Mouse (Mus musculus) lung, postnatal 0 days (tissue): ENCODE results near the gene Syn3. TPM values are rescaled to one million over a fixed set of nuclear protein-coding genes. Genes with fewer than 3 reads are reported as not detected.
A peak's percentile ranks its signal among the peaks of the same experiment; 100 is the strongest.

Experiments
- ATAC-seq: fragments of 200-750 bp; cut with Nextera tagmentation; 2 replicates; pipeline ENCODE4 v1.8.0; 2017; ENCODE audit warnings: moderate library complexity
- DNase-seq: peaks from one replicate; pipeline ENCODE4 v3.0.0-alpha.2; 2016; ENCODE audit warnings: low spot score
- H3K27ac ChIP-seq: fragments of 300-500 bp; sonication (generic); 2 replicates; pipeline ENCODE4 v1.5.1; 2014; ENCODE audit warnings: antibody characterized with exemption, mild to moderate bottlenecking, low read length, mixed read lengths
- H3K27me3 ChIP-seq: fragments of 300-500 bp; sonication (generic); replicated peaks from 2 replicates; pipeline ENCODE4 v1.6.1; 2014; ENCODE audit warnings: low read length, mixed read lengths; ENCODE audit not compliant: insufficient read depth
- H3K36me3 ChIP-seq: fragments of 300-500 bp; sonication (generic); 2 replicates; pipeline ENCODE4 v1.6.1; 2014; ENCODE audit warnings: low read length, mixed read lengths; ENCODE audit not compliant: insufficient read depth
- H3K4me1 ChIP-seq: fragments of 300-500 bp; sonication (generic); 2 replicates; pipeline ENCODE4 v1.6.1; 2014; ENCODE audit warnings: antibody characterized with exemption, low read depth, low read length, mixed read lengths; ENCODE audit not compliant: insufficient read depth
- H3K4me2 ChIP-seq: fragments of 300-500 bp; sonication (generic); replicated peaks from 2 replicates; pipeline ENCODE4 v1.6.1; 2014; ENCODE audit warnings: low read depth, mild to moderate bottlenecking, low read length, moderate library complexity, mixed read lengths
- H3K4me3 ChIP-seq: fragments of 300-500 bp; sonication (generic); 2 replicates; pipeline ENCODE4 v1.5.1; 2014; ENCODE audit warnings: low read depth, low read length
- H3K9ac ChIP-seq: fragments of 300-500 bp; sonication (generic); replicated peaks from 2 replicates; pipeline ENCODE4 v1.6.1; 2014; ENCODE audit warnings: low read depth, mild to moderate bottlenecking
- H3K9me3 ChIP-seq: fragments of 300-500 bp; sonication (generic); 2 replicates; pipeline ENCODE4 v1.6.1; 2016; ENCODE audit warnings: low read length, mixed read lengths
- CTCF ChIP-seq: IDR thresholded peaks from 2 replicates; pipeline ENCODE4 v1.5.1; 2016; ENCODE audit warnings: antibody characterized with exemption, mild to moderate bottlenecking
- EP300 ChIP-seq: IDR thresholded peaks from 2 replicates; pipeline ENCODE4 v1.6.1; 2016; ENCODE audit warnings: antibody characterized with exemption, mild to moderate bottlenecking, control low read depth
- WGBS: fragments of 180-500 bp; shearing (Covaris S2); extraction: QIAGEN DNeasy Blood & Tissue Kit; methylation state at CpG from one replicate; pipeline ENCODE4 v1.1.7; 2014; 5-methylcytosine and 5-hydroxymethylcytosine counted together
- polyA plus RNA-seq: library from polyadenylated mRNA; unstranded; fragments of >200 nt; fragmentation: Nextera tagmentation; extraction: Ambion mirVana; gene quantifications from 2 replicates; pipeline ENCODE4 v1.2.1, GENCODE M21; 2015

Gene Syn3
- polyA plus RNA-seq, 1 experiment from 2014 or later, result 0.72 TPM

DNA sequence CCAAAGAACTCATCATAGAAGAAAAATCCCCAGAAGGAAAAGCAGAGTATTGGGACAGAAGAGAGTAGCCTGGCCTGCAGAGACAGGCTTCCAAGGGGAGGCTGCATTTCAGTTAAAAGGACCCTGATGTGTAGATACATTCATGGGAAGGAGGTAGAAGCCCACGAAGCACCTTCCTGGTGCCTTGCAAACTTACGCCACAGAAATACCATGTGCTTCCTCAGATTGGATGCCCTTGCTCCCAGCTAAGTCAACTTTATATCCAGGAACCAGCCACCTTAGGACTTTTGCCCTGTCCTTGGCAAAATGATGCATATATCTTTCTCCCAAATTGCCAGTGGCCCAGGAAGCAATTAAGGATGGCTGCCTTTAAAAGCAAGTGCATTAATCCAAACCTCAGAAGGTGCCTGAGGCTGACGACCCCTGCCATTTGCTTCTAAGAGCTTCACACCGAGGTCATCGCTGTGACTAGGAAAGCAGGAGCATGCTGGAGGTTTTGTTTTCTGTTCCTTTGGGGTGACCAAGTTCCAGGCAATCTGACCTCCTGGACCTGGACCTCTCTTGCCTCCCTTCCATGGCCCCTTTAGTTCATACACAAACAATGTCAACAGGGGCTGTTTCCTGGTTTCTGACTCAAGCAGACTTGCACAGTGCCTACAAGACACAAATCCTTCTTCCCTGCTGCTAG lies 167.6 kb downstream of the Syn3 start:
- Histone ChIP-seq H3K4me1 (peaks cover 35% of the 10 kb centered on the region), H3K27me3 (no peaks in the 10 kb centered on the region), H3K4me2 (no peak overlapping the region), H3K4me3 (no peak overlapping the region), H3K9ac (no peak overlapping the region), H3K9me3 (no peaks in the 10 kb centered on the region), H3K27ac (peak overlapping the region; percentile 62), H3K36me3 (no peaks in the 10 kb centered on the region; the same call in 1 of the 2 replicates)
- no peak for ATAC-seq
- no peak for DNase-seq
- TF ChIP-seq CTCF (no peak), EP300 (no peak)
- 63% methylated on average over 5 of the region's 5 CpGs for WGBS

DNA sequence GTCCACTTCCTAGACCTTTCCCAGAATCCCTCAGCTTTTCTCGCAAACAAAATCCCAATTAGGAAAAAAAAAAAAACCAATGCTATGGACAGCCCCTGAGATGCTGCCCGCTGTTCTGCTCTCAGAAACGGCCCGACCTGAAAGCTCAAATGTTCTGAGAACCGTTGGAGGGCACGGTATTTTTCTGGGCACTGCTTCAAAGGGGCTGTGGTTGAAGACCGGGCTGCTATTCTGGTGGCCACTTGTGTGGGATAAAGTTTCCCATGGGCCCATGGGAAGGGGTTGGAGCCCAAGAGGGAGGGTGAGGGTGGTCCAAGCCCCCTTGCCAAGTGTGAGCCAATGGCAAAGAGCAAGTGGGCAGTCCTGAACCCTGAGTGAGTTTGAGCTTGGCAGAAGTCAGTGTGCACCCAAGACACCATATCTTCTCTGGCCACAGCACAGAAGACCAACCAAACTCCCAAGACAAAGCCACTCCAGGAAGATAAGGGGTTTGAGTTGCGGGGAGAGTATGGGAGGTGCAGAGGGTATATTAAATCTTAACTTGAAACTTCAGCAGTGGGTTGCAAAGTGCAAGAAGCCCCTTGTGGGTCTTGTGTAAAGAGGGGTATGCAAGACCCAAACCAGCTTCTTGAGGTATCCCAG lies 169.3 kb downstream of the Syn3 start:
- H3K36me3 ChIP-seq, result peaks cover 2% of the 10 kb centered on the region; the same call in 1 of the 2 replicates
- DNase-seq (no peak), ATAC-seq (no peak)
- peaks cover 34% of the 10 kb centered on the region for H3K4me1 ChIP-seq
- TF ChIP-seq CTCF (no peak), EP300 (no peak)
- no peaks in the 10 kb centered on the region for H3K27me3 ChIP-seq
- peak overlapping the region; percentile 58 for H3K27ac ChIP-seq
- H3K9ac ChIP-seq, result no peak overlapping the region
- WGBS, result 70% methylated on average over 8 of the region's 8 CpGs
- H3K4me3 ChIP-seq, result no peak overlapping the region
- H3K9me3 ChIP-seq, result no peaks in the 10 kb centered on the region
- H3K4me2 ChIP-seq, result no peak overlapping the region

DNA sequence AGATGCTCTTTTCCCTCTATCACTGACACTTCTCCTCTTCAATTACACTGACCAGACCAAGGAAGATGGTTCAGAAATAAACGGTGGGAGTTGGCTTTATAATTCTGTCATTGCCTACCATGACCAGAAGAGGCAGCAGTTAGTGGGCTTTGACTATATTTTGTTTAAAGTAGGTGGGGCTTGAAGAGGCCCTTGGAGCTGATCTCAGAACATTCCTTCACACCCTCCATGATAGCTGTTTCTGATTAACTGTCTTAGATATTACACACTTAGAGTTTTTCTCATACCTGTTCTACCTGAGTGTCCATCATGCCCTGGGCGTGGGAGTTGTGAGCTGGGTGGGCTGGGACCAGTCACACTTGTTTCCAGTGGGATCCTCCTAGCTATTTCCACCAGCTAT lies 170.0 kb downstream of the Syn3 start:
- ATAC-seq, result peak; percentile 75
- H3K4me1 ChIP-seq, result peaks cover 34% of the 10 kb centered on the region
- H3K27me3 ChIP-seq, result no peaks in the 10 kb centered on the region
- 48% methylated on average over 2 of the region's 2 CpGs for WGBS
- no peak overlapping the region for H3K4me2 ChIP-seq
- no peak overlapping the region for H3K9ac ChIP-seq
- peaks cover 5% of the 10 kb centered on the region; the same call in 1 of the 2 replicates for H3K36me3 ChIP-seq
- no peaks in the 10 kb centered on the region for H3K9me3 ChIP-seq
- H3K27ac ChIP-seq, result peak overlapping the region; percentile 58
- DNase-seq, result peak; percentile 84
- peak; percentile 62 for TF ChIP-seq CTCF
- peak; percentile 96 for TF ChIP-seq EP300
- H3K4me3 ChIP-seq, result no peak overlapping the region

- WGBS, result 70% methylated on average over 4 of the region's 4 CpGs
- Histone ChIP-seq H3K4me1 (peaks cover 34% of the 10 kb centered on the region), H3K4me3 (no peak overlapping the region), H3K9me3 (no peaks in the 10 kb centered on the region), H3K36me3 (peaks cover 5% of the 10 kb centered on the region; the same call in 1 of the 2 replicates), H3K9ac (no peak overlapping the region), H3K27me3 (no peaks in the 10 kb centered on the region), H3K4me2 (no peak overlapping the region), H3K27ac (peak overlapping the region; percentile 43; the same call in 1 of the 2 replicates)
- TF ChIP-seq EP300 (no peak), CTCF (no peak)
- DNase-seq (peak; percentile 52), ATAC-seq (peak; percentile 20)
Observed at GRCm38 (mm10) chr10:86328143-86328542, 170.6 kb downstream of the Syn3 start.

GRCm38 (mm10) chr10:86325272-86325671 lies 173.4 kb downstream of the Syn3 start:
- DNase-seq (no peak), ATAC-seq (peak; percentile 16; the same call in 1 of the 2 replicates)
- Histone ChIP-seq H3K36me3 (peaks cover 17% of the 10 kb centered on the region), H3K9me3 (no peaks in the 10 kb centered on the region), H3K4me1 (peaks cover 17% of the 10 kb centered on the region; the same call in 1 of the 2 replicates), H3K27me3 (no peaks in the 10 kb centered on the region), H3K9ac (no peak overlapping the region), H3K4me2 (no peak overlapping the region), H3K27ac (0 out of 2 replicates have a peak overlapping the region, but pooled peaks have one; percentile 26), H3K4me3 (no peak overlapping the region)
- 31% methylated on average over 6 of the region's 6 CpGs for WGBS
- TF ChIP-seq CTCF (no peak), EP300 (no peak)

DNA sequence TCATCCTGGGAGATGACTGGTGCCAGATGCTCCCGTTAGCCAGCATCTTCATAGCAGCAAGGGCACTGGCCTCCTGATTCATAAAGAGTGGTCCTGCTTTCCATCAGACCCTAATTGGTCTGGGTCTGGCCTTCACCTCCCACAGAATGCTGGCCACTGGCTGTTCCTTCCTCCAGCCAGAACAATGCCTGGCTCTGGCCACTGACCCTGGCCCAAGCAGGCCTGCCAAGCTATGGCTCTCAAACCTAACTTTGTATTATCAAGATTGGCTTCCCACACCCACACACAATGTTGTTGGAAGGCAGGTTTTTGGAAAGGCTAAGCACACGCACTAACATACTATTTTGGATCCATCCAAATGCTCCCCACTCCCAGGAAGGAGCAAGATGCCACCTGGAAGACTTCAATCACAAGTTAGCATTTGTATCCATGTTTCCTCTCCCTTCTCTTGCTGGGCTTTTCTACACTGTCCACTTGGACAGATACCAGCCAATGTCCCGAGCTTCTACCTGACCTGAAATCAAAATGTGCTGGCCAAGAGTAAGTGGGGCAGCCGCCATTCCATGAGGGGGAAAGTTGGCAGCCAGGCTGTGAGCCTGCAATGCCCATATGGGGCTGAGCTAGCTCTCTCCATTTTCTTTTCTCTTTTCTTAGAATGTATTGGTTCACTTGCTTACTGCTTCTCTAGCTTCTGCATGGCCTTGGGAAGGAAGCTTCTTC lies 175.3 kb downstream of the Syn3 start:
- no peak overlapping the region for H3K4me3 ChIP-seq
- no peak for DNase-seq
- H3K27me3 ChIP-seq, result no peaks in the 10 kb centered on the region
- H3K4me2 ChIP-seq, result no peak overlapping the region
- ATAC-seq, result no peak
- peaks cover 9% of the 10 kb centered on the region; the same call in 1 of the 2 replicates for H3K4me1 ChIP-seq
- H3K36me3 ChIP-seq, result peaks cover 17% of the 10 kb centered on the region
- no peaks in the 10 kb centered on the region for H3K9me3 ChIP-seq
- H3K9ac ChIP-seq, result no peak overlapping the region
- WGBS, result 75% methylated on average over 4 of the region's 4 CpGs
- no peak overlapping the region for H3K27ac ChIP-seq
- TF ChIP-seq CTCF (no peak), EP300 (no peak)
